Mouse (Mus musculus) left cerebral cortex, adult 11 months (tissue): ENCODE results near the gene Rps29.
"Not testable (repeated sequence)": the region's sequence is repeated elsewhere in the genome, so short reads cannot be mapped to it uniquely, and the experiment has no call there.

Source experiments
- DNase-seq: peaks from one replicate; pipeline ENCODE4 v3.0.0; 2022; ENCODE audit warnings: low spot score

The Rps29 gene

DNA sequence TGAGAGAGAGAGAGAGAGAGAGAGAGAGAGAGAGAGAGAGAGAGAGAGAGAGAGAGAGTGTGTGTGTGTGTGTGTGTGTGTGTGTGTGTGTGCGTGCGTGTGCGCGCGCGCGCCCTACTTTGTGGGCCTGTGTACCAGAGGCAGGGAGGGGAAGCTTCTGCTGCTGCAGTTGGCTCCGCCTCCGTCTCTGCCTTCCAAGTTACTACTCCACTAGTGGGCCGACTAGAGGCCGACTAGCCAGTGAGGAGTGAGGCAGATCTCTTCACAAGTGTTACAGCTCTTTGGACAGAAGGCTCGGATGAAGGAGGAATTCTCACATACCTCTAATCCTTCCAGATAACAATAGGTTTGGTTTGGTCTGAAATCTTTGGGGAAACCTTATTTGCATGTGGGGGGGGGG is 20.4 kb upstream of the Rps29 start:
- no peak for DNase-seq

DNA sequence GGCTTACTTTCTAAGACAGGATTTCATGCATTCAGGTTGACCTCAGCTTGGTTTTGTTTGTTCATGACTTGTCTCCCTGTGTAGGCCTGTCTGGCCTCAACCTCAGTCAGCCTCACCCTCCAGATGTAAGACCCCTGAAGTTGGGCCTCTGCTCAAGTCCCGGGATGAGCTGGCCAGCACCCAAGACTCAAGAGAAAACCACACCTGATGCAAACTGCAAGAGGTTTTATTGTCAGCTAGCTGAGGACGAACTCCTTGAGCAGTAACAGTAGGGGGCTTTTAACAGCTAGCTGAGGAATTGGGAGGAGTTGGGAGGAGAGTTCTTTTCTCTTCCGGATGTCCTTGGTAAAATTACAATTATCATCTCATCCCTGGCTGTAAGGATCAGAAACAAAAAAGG is 18.5 kb upstream of the Rps29 start:
- DNase-seq, result no peak

GRCm38 (mm10) chr12:69175975-69176374 is 17.0 kb upstream of the Rps29 start:
- no peak for DNase-seq

GRCm38 (mm10) chr12:69171307-69171706 is 12.3 kb upstream of the Rps29 start:
- DNase-seq, result no peak

DNA sequence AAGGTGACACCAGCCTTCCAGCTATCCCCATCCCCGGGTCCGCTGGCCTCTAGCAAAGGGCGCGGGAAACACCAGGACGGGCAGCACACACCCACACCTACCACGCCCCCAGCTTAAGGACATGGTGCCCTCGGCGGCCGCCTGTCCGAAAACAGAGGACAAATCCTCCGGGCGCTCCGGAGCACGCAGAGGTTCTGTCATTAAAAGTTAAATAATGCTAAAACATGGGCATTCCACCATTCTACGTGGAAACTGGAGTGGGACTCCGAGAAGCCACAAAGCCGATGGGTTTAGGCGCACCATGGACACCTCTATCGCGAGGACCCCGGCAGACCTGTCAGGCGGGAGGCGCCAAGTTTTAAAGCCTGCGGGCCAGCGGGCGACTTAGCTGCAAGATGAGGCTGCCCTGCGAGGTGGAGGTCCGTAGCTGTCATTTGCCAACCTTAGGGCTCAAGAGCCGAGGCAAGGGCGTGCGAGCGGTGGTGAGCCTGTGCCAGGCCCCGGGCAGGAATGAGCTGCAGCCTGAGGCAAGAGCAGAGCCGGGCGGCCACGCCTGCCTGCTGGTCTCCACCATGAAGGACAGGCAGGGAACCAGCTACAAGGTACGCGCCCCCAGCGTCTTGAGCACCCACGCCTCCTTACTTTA is 9.6 kb upstream of the Rps29 start, which contains the start of gene Lrr1:
Gene Lrr1 (plus strand): TSS at position 354 of the 646 bp plus-strand sequence.
- DNase-seq, result peak; percentile 84

GRCm38 (mm10) chr12:69167656-69168460 is 8.9 kb upstream of the Rps29 start:
- DNase-seq, result no peak

DNA sequence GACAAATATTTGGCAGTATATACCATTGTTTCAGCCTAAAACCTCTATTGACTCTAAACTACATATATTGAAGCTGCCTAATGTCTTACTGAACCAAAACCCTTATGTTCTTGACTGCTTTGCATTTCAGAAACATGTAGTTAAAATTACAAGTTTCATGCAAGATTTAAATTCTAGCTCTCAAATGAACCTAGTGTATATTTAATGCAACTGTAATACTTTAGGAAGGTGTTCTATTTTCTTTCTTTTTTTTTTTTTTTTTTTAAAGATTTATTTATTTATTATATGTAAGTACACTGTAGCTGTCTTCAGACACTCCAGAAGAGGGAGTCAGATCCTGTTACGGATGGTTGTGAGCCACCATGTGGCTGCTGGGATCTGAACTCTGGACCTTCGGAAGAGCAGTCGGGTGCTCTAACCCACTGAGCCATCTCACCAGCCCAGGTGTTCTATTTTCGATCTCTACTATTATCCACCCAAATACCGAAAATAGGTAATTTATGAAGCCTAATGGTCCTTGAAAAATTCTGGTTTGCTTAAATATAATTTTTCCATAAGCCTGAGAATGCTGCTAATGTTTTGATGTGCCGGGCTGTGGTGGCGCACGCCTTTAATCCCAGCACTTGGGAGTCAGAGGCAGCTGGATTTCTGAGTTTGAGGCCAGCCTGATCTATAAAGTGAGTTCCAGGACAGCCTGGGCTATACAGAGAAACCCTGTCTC is 8.0 kb upstream of the Rps29 start:
- DNase-seq, result not testable (repeated sequence)

DNA sequence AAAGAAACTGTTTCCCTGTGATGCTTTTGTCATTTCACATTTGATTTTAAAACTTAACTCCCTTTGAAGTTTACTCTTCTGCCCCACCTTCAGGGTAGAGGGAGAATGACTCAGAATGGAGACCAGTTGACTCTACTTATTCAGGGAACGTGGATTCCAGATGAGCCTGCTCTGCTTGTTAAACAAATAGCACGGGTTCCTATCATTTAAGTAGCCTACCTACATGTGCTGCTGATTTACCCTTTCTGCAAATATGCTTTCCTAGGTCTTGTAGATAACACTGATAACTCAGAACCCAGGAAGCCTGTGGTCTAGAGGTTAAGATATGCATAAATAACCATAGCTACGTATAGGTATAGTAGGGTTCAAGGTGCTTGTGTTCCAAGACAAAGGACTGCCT is 5.9 kb upstream of the Rps29 start:
- DNase-seq, result no peak

DNA sequence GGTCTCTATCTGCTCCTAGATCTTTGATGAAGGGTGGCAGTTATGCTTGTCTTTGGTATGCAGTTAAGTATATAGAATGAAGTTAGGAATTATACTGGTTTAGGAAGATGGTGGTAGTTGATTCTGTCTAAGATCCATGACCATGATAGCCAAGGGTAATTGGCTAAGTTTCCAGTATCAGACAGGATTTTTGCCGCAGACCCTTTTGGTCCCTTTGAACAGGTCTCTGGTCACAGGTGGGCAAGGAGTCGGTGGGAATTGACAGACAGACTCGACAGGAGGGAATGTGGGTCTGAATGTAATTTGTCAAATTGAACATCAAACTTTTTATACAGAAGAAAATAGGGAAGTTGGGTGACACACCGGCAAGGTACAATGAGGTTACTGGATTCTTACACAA is 4.6 kb upstream of the Rps29 start:
- DNase-seq, result not testable (repeated sequence)

- not testable (repeated sequence) for DNase-seq
Observed at GRCm38 (mm10) chr12:69160677-69161076, 1.7 kb upstream of the Rps29 start.

- peak; percentile 18 for DNase-seq
Observed at GRCm38 (mm10) chr12:69159578-69159940, 573 bp upstream of the Rps29 start.

- no peak for DNase-seq
Observed at GRCm38 (mm10) chr12:69158366-69158764, 621 bp downstream of the Rps29 start.

- DNase-seq, result no peak
Observed at GRCm38 (mm10) chr12:69157107-69157506, 1.9 kb downstream of the Rps29 start.

GRCm38 (mm10) chr12:69156436-69156835 is 2.5 kb downstream of the Rps29 start:
- DNase-seq, result no peak

DNA sequence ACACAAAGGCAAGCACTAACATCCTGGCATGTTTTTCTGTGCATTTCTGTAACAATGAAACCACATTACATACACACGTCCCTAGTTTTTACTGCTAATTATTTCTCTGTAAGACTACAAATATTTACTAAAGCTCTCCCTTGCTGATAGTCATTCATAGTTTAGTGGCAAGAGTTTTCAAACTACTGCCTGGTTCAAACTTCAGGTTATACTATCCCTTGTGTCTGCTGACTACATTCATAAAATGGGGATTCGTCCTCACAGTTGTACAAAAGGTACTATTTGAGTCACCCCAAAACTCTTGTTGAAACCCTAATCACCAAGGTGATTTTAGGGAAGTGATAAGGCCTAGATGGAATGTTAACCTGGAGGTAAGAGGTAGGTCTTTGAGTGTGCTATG is 3.1 kb downstream of the Rps29 start:
- DNase-seq, result no peak

DNA sequence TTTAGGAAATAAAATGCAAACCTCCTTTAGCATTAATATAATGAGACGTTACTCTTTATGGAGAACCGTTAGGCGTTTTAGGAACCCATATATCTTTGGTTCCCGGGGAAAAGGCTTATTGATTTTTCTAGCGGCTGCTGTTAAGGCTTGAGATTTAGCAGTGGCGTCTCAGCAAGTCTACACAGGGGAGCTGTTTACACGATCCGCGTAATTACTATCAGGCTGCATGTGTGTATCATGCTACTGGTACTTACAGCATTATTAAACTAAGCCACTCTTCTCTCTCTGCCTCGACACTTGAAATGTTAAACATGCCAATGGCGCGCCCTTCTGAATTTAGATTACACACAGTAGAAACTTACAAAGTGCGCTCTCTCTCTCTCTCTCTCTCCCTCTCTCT is 8.9 kb downstream of the Rps29 start:
- no peak for DNase-seq

DNA sequence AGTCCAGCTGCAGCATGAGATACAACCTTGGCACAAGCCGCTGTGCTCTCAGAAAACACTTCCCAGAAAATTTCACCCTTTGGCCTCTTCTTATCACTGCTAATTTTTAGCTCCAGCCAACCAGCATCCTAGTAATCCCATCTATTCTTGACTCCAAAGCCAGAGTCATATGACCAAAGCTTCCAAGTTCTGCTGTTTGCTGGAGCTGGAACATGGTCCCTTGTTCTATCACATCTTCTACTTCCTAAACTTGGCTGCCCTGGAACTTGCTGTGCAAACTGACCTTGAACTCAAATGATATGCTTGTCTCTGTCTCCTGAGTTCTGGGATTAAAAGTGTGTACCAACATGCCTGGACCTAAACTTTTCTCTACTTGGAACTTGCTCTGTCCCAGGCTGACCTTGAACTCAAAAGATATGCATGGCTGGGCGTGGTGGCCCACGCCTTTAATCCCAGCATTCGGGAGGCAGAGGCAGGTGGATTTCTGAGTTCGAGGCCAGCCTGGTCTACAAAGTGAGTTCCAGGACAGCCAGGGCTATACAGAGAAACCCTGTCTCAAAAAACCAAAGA is 11.7 kb downstream of the Rps29 start:
- no peak for DNase-seq

DNA sequence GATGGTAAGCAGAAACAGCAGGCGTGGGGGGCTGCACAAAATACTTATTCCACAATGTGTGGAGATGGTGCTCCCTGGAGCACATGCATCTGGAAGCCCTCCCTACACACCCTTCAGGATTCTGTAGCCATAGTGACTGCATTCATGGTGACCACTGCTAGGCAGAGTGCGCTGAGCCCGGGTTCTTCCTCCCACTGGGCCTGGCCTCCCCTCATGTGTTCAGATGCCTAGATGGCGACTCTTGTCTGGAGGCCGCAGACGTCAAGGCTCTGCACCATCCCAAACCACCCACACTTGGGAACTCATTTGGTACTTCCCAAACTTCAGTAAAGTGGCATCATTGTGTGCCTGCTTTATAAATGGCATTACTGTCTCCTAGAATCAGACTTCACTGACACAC is 15.5 kb downstream of the Rps29 start:
- DNase-seq, result no peak

DNA sequence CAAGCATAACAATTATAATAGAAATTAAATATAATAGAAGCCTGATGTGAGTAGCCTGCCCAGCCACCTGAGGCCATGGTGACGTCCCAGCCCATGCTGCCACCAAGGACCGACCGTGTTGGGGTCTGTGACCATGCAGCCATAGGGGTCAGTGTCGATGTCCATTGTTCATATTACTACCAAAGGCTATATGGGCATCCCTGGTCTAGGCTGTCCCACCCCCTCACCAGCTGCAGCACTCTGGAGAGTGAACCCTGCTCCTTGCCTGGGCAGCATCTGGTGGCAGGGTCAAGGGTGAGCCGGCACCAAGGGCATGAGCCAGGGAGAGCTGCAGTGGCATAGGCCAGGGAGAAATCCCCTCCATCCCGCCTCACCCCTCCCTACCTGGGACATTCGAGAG is 19.1 kb downstream of the Rps29 start:
- DNase-seq, result no peak

- no peak for DNase-seq
Observed at GRCm38 (mm10) chr12:69139201-69139600, 19.8 kb downstream of the Rps29 start.

DNA sequence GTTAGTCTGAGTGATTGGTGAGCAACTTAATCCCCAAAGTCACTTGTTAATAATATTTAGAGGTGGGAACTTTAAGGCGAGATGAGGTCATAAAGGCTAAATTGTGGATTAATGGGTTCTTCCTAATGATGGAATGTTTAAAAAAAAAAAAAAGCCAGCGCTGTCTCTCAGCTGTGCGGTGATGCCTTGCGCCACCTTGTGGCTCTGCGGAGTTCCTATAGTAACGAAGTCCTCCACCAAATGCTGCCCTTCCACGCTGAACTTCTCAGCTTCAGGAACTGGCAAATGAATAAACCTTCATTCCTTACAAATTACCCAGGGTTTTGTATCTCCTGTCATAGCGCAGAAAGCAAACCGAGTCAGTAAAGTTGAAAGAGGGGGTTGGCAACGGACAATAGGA is 27.0 kb downstream of the Rps29 start:
- peak; percentile 7 for DNase-seq

- DNase-seq, result no peak
Observed at GRCm38 (mm10) chr12:69131267-69131666, 27.7 kb downstream of the Rps29 start.

DNA sequence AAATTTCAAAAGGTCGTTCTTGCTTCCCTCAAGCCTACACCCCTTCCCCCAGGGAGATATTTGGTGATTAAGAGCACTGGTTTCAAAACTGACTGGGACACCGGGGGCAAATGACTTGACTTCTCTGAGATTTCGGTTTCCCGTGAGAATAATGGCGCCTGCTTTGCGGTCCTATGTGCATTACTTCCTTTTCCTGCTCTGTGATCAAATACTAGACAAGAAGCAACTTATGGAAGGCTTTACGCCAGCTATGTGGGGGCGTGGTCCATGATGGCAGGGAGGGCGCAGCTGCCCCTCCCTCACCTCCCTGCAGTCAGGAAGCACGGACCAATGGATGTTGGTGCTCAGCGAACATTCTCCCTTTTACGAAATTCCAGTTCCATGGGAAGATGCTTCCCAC is 28.5 kb downstream of the Rps29 start:
- no peak for DNase-seq
